Mouse (Mus musculus) layer of hippocampus, adult 18-20 months (tissue): ENCODE data around the gene Btbd9. TPM values are rescaled to one million over a fixed set of nuclear protein-coding genes. Genes with fewer than 3 reads are reported as not detected.
A peak's percentile ranks its signal among the peaks of the same experiment; 100 is the strongest.
"Not testable (repeated sequence)": the region's sequence is repeated elsewhere in the genome, so short reads cannot be mapped to it uniquely, and the experiment has no call there.

ENCODE experiments used
- DNase-seq, 2 experiments: peaks; one replicate each; pipeline ENCODE4 v3.0.0; 2022; ENCODE audit warnings: low spot score in 2 of 2
- total RNA-seq, 2 experiments: library from RNA; stranded (reverse); gene quantifications; 2 replicates each; pipeline ENCODE4 v1.2.3; 2021

The Btbd9 gene
- total RNA-seq, 2 experiments from 2014 or later: 153 to 166 TPM

DNA sequence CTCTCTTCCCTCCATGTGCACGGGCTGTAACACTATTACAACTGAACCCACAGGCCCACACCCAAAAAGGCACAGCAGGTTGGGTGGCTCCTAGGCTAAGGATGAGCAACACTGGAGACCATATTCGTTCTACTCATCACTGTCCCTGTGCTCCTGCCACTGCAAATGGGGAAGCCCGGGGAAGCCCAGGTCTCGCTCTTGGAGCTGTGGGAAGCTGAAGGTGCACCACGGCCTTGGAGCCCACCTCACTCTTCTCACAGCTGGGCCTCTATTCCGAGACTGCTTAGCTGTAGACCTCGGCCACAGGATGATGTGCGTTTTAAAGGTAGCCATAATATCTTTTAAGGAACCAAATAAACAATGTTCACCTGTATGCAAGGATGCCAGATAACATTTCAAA, 60.9 kb downstream of the Btbd9 start:
- no peak for DNase-seq

DNA sequence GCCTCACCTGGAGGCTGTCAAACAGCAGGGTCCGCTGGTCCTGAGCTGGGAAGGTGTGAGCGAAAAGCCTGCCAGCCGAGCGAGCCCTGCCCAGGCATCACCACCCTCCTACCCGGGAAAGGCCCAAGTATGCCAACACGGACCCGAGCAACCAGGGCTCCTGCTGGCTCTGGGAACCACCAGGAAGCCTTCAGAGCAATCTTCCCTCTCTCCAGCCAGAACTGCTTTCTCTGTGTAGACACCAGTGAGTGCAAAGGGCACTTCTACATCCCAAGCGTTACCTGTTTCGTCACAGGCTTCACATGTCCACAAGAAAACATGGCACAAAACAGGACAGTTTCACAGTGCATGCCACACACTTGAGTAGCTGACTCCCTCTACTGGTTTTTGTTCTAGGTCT, 63.3 kb downstream of the Btbd9 start:
- no peak for DNase-seq

DNA sequence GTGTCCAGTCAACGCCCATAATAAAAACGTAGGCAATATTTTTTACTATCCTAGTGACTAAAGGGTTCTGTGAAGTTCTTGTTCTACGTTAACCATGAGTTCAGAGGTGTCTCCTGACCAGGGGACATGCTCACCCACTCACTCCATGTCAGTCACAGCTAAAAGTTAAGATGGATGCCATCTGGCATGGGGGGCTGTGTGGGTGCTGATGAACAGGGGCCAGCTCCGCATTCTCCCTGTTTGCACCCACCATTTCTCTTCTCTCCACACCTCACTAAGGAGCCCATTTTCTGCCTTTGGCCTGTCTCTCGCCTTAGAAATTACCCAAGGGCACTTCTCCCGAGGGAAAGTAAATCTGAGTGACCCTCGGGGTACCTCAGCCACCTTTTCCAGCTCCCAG, 63.8 kb downstream of the Btbd9 start:
- peak in 1 of 2 experiments; percentile 54 for DNase-seq

DNA sequence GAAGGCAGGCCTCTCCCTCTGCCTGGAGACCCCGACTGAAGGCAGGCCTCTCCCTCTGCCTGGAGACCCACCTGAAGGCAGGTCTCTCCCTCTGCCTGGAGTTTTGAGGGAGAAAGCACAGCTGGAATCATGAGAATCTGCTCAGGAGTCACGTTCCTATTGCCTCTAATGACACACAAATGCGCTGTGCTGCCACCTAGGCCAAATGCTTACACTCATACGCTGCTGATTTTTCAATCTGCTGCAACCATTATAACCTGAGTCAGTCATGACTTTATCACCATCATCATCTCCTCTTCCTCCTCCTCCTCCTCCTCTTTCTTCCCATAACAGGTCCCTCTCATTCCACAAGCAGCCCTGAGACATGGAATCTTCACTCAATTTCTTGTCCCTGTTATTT, 64.3 kb downstream of the Btbd9 start:
- peak in 1 of 2 experiments; percentile 54 for DNase-seq

DNA sequence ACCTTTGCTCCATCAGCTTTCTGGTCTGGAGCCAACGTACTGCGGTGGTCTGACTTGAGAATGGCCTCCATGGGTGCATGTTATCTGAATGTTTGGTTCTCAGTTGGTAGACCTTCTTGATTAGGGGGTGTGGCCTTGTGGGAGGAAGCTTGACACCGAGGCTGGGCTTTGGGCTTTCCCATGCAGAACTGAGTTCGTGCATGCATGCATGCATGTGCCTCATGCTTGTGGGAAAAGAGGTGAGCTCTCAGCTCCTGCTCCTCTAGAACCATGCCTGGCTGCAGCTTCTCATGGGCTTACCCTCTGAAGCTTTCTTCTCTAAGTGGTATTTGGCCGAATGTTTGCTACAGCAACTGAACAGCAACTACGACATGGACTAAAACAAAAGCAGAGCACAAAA, 64.9 kb downstream of the Btbd9 start:
- no peak for DNase-seq

DNA sequence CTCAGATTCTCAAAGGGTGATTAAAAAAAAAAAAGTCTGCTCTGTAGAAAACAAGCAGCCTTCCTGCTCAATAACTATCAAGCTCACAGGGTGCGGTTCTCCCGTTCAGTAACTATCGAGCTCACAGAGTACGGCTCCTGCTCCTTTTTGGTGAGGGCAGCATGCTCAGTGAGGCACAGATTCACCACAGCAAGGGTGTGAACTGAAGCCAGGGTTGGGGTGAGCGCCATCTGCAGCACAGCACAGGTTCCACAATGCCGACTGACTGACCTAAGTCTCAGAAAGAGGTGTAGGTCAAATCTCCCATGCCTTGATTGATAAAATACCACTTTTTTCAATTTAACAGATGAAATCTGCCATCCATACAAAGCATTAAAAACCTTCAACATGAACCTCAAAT, 66.1 kb downstream of the Btbd9 start:
- DNase-seq: peak in 1 of 2 experiments; percentile 62

DNA sequence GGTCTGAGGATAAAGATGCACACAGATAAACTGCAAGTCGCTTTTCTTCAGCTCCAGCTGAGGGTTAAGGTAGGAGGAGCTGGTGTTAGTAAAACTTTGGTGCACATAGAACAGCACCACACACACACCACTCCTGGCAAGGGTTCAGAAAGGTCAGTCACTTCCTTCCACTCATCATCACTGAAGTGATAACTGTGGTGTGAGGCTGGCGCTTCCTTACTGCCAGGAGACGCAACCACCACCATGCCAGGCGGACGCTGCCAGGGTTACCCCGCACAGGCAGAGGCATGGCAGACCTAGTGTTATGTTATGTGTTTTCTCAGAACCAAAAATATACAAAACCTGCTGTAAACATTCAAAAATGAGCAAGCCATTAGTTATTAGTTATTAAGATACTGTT, 66.6 kb downstream of the Btbd9 start:
- no peak for DNase-seq

DNA sequence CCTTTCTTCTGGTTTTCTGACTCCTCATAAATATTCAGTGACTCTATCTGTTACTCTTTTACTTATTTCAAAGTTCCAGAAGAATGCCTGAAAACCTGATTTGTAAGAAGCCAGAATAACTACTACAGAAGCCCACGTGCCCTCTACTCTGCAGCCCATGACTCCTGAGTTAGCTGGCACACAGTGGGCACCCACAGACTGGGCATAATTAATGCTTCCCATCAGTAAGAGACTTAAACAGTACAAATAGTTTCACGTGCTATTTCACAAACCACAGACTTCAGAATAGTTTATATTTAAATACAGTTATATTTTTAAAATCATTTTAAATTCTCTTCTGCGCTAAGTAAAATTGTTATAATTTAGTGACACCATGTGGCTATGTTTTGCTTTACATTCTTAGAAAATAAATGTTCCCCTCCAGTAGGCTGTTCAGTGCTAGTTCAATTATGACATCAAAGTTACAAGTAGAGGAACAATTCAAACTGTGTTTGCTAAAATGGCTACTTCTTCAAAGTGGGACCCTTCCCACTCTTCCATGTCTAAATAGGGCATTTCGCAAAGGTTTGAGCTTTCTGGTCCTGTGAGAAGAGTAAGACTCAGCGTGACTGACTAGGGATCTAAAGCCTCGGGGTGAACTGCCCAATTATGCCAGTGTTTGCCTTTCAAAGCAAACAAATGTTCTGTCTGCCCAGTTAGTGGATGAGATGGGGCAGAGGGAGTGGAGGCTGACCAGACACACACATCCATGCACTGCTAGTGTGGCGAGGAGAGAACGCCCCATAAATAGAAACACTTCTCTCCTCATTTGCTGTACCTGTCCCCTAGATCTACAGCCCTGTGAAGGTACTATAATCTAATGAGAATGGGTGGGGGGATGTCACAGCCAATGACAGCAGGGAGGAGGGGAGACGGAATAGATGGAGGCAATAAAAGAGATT, 68.4 kb downstream of the Btbd9 start:
- no peak for DNase-seq

DNA sequence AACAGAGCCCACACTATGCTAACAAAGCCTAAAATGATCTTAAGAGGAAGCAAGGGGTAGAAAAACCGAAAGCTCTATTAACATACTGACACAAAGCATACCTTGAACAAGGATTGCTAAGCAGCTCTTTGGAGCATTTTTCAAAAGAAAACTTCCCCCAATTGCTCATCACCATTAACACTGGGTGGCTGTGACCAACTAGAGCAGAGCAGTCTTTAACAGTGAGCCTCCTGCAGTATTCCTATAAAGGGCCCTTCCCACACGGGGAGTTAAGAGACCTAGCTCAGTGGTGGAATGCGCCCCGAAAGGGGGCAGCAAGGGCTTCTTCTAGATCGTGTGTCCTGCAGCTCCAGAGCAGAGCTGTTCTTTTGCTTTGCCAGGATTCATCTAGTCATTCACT, 69.4 kb downstream of the Btbd9 start:
- no peak for DNase-seq

DNA sequence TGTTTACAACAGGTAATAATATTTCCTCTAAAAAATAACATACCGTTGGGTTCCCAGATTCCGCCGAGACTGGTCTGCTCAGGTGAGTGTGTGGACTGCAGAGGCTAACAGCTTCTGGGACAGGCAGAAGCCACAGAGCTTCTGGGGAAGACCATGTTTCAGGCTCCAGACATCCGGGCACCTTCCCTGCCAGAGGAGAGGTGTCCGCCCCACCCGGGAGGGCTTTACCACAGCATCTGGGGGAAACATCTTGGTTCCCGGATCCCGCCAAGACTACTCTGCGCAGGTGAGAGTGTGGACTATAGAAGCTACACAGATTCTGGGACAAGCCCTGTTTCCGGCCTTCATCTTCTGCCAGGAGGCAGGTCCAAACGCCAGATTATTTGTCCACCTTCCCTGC, 76.7 kb downstream of the Btbd9 start:
- DNase-seq: not testable (repeated sequence)

DNA sequence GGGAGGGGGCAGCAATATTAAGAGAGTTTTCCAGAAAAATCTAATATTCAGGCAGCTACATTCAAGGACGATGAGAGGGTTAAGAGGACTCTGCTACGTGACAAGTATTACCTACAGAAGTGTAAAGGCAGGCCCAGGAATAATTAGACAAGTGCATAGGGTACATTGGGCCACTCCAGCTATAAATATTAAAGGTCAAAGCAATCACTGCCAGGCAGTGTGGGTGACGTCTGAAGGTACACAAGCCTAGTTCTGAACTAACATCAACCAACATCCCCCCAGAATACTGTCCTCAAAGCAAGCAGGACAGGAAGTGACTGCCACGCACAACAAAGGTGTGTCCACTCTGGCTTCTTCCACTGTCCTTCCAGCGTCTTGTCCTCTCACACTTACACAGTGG, 77.5 kb downstream of the Btbd9 start:
- no peak for DNase-seq

DNA sequence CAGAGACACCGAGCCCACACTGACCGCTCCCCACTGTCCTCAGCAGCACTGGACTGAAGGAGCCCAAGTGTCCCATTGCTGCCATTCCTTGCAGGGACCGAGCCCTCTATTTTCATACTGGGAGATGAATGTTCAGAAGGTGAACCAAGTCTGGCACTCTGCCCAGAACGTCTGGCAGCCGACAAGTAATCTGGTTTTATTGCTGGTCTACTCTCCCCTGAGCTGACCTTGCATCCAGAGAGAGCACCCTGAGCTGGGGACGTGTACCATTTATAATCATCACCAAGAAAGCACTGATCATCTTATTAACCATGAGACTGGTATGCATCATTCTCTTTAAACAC, 77.9 kb downstream of the Btbd9 start:
- no peak for DNase-seq

DNA sequence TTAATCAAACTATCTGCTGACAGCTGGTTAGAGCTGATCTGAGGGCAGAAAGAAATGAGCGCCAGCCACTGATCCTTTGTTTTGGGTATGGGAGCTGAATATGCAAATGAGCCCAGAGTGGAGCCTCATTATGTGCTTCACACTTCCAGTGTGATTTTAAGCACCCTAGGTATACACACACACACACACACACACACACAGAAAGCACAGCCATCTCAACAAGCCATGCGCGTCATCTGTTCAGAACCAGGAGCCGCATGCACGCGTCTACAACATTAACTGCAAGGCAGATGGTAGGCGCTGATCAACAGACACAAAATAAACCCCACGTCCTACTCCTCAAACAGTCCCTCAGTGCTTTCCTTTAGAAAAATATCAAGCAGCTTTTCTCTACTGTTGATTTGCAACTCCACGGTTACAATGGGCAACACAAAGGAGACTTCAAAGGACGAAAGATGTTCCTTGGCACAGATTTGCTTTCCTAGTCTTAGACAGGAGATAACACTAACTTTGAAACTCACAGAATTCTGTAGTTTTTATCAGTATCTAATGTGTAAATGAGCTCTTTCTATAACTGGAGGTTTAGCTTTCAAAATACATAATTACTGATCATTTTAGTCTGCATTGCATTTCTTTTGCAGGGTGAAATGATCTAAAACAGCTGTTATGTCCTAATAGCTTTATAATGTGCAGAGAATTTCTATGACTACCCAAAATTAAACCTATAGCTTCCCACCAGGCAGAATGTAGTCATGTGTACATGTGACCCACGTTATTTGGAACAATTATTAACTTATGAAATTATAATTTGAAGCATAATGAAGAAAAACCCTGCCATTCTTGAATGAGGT, 78.5 kb downstream of the Btbd9 start:
- peak; percentile 88 to 95 for DNase-seq

DNA sequence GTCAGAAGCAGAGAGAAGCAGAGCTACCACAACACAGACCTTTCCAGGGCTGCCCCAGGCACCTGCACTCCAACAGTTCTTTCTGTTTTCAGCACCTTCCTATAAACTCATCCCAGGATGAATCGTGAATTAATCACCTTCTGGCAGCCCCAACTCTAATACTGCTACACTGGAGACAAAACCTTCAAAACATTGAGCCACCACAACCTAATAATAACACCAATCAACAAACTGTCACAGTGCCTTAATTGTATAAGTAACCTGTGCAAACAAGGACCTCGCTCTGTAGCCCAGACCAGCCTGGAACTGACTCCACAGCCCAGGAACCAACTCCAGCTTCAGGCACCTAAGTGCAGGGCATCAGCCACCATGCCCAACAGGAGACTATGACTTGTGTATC, 80.7 kb downstream of the Btbd9 start:
- no peak for DNase-seq

DNA sequence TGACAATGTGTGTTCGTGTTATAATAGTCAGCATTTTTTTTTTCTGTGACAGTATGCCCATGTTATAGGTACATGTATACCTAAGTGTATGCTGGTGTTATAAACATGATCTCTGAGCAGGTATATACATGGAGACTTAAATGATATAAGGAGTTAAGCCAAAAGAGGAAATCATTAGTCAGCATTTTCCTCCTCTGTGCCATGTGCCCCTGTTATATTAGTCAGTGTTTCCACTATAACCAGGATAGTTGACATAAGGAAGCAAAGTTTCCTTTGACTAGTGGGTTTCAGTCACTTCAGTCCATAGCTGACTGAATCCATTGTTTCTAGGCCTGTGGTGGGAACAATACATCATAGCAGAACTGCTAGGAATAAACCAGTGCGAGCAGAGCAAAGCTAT, 81.1 kb downstream of the Btbd9 start:
- DNase-seq: no peak

DNA sequence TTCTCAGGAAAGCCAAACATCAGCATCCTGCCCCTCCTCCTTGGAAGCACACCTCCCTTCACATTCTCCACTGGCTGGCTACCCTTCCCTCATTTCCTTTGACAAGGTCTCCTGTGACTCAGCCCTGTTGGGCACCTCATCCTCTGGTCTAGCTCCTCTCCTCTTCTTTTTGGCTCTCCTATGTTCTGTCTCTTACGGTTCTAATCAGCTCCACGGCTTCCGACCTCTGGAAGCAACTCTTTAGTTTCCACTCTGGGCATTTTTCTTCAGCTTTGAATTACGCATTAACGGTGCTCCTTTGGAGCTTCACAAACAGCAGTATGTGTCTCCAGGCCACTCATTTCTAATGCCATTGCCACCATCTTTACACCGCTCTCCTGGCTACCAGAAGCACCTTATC, 82.8 kb downstream of the Btbd9 start:
- DNase-seq: no peak

DNA sequence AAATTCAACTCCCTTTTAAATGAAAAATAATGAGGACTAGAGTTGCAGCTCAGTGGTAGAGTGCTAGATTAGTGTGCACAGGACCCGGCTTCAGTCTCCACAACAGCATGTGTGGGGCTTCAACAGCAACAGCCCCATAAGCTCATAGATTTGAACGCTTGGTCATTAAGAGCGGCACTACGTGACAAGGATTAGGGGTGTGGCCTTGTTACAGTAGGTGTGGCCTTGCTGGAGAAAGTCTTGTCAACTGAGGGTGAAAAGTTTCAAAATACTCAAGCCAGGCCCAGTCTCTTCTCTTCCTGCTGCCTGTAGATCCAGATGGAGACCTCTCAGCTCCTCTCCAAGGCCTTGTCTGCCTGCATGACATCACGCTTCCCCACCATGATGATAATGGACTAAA, 84.1 kb downstream of the Btbd9 start:
- DNase-seq: no peak

DNA sequence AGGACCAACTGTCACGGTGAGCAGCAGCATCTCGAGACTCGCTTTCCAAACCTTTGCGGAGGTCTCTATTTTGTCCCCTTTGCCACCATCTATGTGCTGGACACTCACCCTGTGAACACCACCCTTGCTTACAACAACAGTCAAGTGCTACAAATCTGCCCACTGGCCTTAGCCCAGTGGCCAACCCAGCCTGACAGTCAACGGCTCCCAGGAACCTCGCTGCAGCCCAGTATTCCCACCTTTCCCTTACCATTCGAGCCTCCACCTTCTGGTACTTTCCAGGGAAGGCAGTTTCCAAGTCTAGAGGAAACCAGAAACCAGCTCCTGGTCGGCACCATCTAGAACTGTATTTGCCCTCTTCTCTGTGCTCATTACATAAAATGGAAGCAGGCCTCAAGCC, 84.7 kb downstream of the Btbd9 start:
- DNase-seq: no peak

DNA sequence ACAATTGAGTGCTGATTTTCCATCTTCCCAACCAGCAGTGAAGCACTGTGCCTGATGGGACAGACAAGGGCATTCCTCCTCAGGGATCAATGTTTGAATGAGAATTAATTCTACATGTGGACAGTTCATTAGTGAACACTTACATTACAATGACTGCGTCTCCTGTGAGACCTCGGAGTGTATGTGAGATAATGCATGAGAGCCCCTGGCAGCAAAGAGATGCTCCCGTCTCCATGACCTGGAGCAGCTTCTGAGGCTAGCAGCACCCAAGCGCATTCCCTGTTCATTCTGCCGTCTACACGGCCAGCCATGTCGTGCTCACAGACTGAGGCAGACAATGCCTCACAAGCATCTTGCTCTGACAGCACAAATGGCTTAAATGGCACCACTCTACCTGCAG, 85.7 kb downstream of the Btbd9 start:
- no peak for DNase-seq

DNA sequence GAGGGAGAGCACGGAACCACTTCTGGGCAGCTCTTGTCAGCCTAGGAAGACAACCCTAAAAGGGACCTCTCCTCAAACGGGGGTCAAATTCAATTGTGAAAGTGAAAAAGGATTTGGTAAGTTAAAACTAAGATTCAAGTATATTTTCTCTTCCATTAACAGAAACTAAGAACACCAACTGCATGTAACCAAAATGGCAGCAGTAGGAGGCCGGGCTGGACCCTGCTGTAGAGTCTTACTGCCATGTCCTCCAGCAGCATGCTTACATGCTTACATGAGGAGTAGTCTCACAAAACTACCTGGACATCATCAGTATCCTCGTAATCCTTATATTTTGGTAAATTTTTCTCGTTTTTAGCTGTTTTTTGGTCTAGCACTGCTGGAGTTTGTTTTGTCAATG, 86.2 kb downstream of the Btbd9 start:
- no peak for DNase-seq

DNA sequence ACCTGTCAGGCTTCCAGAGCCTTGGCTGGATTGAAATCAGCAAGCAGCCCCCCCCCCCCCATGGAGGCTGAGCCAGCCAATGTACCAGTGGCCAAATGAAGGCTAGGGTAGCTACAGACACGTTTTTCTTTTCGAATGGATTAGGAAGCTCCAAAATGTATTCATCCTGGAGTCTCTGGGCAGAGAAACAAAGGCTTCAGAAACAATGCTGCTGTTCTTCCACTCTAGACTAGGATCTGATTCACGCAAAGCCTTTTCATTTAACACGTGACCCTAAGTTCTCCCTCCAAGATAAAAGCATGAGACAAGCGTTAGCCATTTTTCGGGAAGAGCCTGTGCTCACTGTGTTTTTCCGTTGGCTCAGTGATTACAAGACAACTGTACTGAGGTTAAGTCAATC, 86.7 kb downstream of the Btbd9 start:
- no peak for DNase-seq

DNA sequence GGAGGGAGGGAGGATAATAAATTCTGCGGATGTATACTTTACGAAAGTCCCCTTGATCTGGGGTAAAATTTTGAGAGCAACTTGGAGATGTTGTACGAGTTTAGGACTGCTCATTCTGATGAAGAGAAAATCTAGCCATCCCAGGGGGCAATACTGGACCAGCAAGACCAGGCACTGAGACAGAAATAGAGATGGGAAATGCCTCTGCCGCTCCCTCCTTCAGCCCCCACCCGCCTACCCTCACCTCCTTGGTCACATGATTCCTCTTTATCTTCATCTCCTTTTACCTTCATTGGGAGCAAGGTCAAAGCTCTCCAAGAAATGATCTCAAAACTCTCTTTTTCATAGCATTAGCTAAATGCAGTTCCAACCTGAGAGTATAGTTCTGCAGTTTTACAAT, 88.6 kb downstream of the Btbd9 start:
- no peak for DNase-seq
